Mouse (Mus musculus) megakaryocyte, embryonic 14.5 days (primary cell): ENCODE results near the gene Lgals3bp. TPM values are rescaled to one million over a fixed set of nuclear protein-coding genes. Genes with fewer than 3 reads are reported as not detected.

Source experiments
- H3K27me3 ChIP-seq: replicated peaks from 2 replicates; pipeline ENCODE3; 2012; ENCODE audit warnings: inconsistent platforms
- H3K36me3 ChIP-seq: replicated peaks from 2 replicates; pipeline ENCODE3; 2012; ENCODE audit warnings: low read length, inconsistent platforms, mixed read lengths
- H3K4me1 ChIP-seq: 2 replicates; pipeline ENCODE4 v1.6.1; 2012; ENCODE audit warnings: inconsistent platforms
- H3K4me3 ChIP-seq: replicated peaks from 2 replicates; pipeline ENCODE3; 2012; ENCODE audit warnings: moderate library complexity, mild to moderate bottlenecking, inconsistent platforms
- H3K9me3 ChIP-seq: 2 replicates; pipeline ENCODE4 v1.6.1; 2012; ENCODE audit warnings: inconsistent platforms
- FLI1 ChIP-seq: IDR thresholded peaks from 2 replicates; pipeline ENCODE4 v1.6.1; 2012; ENCODE audit warnings: low read length, inconsistent platforms, mixed read lengths
- GATA1 ChIP-seq: IDR thresholded peaks from 3 replicates; pipeline ENCODE4 v1.6.1; 2012; ENCODE audit warnings: mixed read lengths, low read length, inconsistent platforms, borderline replicate concordance
- polyA plus RNA-seq: library from polyadenylated mRNA; stranded (reverse); fragments of >175 nt; gene quantifications from 2 replicates; pipeline ENCODE4 v1.2.3, GENCODE M21; 2012; ENCODE audit warnings: low replicate concordance; ENCODE audit not compliant: insufficient read depth

Gene Lgals3bp
- polyA plus RNA-seq, 1 experiment: 224 TPM

- Histone ChIP-seq H3K4me1 (peaks cover 89% of the 10 kb centered on the region), H3K36me3 (peaks cover 100% of the 10 kb centered on the region)
Measured at GRCm38 (mm10) chr11:118411271-118411670, 9.4 kb upstream of the Lgals3bp start.

GRCm38 (mm10) chr11:118410479-118410878 lies 8.6 kb upstream of the Lgals3bp start:
- H3K36me3 ChIP-seq: peaks cover 100% of the 10 kb centered on the region

More at GRCm38 (mm10) chr11:118411271-118411670, 9.4 kb upstream of the Lgals3bp start:
- Histone ChIP-seq H3K9me3 (no peaks in the 10 kb centered on the region), H3K4me3 (no peak overlapping the region), H3K27me3 (no peaks in the 10 kb centered on the region)
- TF ChIP-seq GATA1 (no peak), FLI1 (no peak)

GRCm38 (mm10) chr11:118410073-118410444 lies 8.2 kb upstream of the Lgals3bp start:
- peaks cover 100% of the 10 kb centered on the region for H3K36me3 ChIP-seq
- H3K4me3 ChIP-seq: no peak overlapping the region
- peaks cover 82% of the 10 kb centered on the region for H3K4me1 ChIP-seq
- TF ChIP-seq GATA1 (no peak), FLI1 (no peak)
- H3K27me3 ChIP-seq: no peaks in the 10 kb centered on the region
- no peaks in the 10 kb centered on the region for H3K9me3 ChIP-seq

More at GRCm38 (mm10) chr11:118410479-118410878, 8.6 kb upstream of the Lgals3bp start:
- H3K9me3 ChIP-seq: no peaks in the 10 kb centered on the region
- no peak overlapping the region for H3K4me3 ChIP-seq
- no peaks in the 10 kb centered on the region for H3K27me3 ChIP-seq
- peaks cover 85% of the 10 kb centered on the region for H3K4me1 ChIP-seq
- no peak for TF ChIP-seq GATA1
- TF ChIP-seq FLI1: no peak

DNA sequence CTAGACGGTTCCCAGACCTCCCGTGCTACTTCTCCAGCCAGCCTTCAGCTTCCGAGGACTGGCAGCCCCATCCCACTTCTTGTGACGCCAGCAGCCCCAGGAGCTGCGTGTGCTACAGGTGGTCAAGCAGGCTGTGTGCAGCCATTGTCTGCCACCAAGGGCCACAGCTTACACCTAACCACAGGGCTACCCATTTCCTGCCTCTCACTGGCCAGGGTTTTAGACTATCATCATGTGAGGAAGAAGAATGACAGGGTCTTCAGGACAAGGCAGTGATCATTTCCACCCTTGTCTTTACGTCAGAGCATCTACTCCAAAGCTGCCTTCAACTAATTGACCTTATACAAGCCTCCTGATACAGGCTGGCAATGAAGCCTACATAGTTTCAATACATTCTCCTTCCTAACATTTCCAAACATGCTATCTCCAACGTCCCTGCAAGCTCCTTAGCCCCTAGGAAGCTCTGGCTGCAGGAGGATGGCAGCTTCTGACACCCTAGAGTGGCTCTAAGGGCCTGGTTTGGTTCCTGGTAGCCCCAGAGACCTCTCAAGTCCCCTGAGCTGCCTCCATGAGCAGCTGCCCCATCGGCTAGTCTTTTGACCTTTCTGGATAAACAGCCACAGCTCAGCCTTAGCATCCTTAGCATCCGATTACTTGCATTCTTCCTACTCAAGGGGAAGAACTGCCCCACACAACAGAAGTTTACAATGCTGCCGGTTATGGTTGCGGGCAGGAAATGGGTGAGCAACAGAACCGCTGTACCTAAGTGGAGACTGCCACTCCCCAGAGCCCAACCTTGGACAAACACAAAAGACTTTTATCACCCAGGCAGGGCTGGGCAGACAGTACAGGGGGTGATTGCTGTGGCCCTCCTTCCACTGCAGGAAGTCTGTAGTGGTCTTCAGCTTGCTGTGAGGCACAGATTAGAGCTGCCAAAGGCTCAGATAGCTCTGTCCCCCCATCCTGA lies 7.5 kb upstream of the Lgals3bp start:
- Histone ChIP-seq H3K9me3 (no peaks in the 10 kb centered on the region), H3K4me1 (peaks cover 84% of the 10 kb centered on the region), H3K4me3 (no peak overlapping the region), H3K36me3 (peaks cover 99% of the 10 kb centered on the region), H3K27me3 (no peaks in the 10 kb centered on the region)
- TF ChIP-seq FLI1 (no peak), GATA1 (no peak)

DNA sequence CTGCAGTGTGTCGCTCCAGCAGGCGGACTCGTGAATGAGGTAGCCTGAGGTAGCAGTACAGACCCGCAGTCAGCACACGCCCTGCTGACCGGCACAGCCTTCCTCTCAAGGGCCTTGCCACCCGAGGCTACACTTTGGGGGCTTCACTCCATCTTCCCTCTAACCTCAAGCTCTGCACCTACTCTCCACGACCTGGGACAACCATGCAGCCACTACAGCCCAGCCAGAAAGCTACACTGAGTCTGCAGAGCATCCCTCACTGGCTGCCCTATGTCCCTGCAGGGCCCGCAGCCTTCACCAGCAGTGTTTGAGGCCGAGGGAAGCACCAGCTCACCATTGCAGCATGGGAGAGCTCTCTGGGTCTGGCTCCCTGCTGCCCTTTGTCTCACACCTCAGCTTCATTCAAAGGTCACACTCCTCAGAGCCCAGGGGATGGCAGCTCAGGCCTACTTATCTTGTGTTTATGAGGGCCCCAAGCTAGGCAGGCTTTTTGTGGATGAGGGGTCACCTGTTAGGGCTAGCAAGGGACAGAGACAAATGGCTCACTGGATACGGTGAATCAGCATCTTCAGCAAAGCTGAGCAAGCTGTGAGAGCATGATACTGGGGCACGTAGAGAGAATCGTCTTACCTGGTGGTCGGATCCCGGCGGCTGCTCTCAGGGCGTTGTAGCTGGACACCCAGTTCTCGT lies 6.3 kb upstream of the Lgals3bp start:
- Histone ChIP-seq H3K4me3 (peak overlapping the region; percentile 13), H3K4me1 (peaks cover 84% of the 10 kb centered on the region), H3K27me3 (no peaks in the 10 kb centered on the region), H3K9me3 (no peaks in the 10 kb centered on the region), H3K36me3 (peaks cover 95% of the 10 kb centered on the region)
- TF ChIP-seq FLI1 (no peak), GATA1 (no peak)

GRCm38 (mm10) chr11:118407318-118407910 lies 5.5 kb upstream of the Lgals3bp start:
- TF ChIP-seq GATA1 (no peak), FLI1 (no peak)
- Histone ChIP-seq H3K4me1 (peaks cover 84% of the 10 kb centered on the region), H3K9me3 (no peaks in the 10 kb centered on the region), H3K36me3 (peaks cover 87% of the 10 kb centered on the region), H3K27me3 (no peaks in the 10 kb centered on the region), H3K4me3 (no peak overlapping the region)

DNA sequence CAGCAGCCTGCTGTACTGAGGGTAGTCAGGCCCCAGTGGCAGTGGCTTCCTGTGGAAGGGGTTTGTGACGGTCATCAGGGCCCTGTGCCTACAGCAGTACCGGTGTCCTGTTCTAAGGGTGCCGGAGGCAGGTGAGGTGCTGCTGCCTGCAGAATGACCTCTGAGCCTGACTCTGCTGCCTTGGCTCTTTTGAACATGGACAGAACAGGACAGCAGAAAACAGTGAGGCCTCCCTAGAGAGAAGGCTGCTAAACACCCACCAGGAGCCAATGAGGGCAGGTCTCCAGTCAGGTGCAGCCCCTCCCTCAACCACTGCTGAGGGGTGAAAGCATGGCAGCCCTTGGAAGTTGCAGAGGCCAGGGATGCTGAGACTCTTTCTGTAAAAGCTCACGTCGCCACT lies 4.6 kb upstream of the Lgals3bp start:
- Histone ChIP-seq H3K27me3 (no peaks in the 10 kb centered on the region), H3K36me3 (peaks cover 78% of the 10 kb centered on the region), H3K9me3 (no peaks in the 10 kb centered on the region), H3K4me3 (no peak overlapping the region), H3K4me1 (peaks cover 84% of the 10 kb centered on the region)
- no peak for TF ChIP-seq GATA1
- TF ChIP-seq FLI1: no peak

DNA sequence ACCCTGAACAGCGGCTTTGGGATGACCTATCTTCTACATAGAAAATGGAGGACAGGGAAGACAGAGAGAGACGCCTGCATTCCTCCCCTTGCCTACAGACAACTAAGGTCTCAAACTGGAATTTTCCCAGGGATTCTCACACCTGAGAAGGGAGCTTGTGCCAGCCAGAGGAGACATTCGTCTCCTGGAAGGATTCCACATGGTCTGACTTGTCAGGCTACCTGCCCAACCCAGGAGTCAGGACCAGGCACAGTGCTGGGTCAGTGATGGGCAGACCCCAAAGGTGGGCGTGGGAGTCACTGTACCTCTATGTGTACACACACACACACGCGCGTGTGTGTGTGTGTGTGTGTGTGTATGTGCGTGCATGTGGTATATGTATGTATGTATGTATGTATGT lies 3.4 kb upstream of the Lgals3bp start:
- Histone ChIP-seq H3K27me3 (no peaks in the 10 kb centered on the region), H3K4me3 (no peak overlapping the region), H3K4me1 (peaks cover 85% of the 10 kb centered on the region), H3K36me3 (peaks cover 66% of the 10 kb centered on the region), H3K9me3 (no peaks in the 10 kb centered on the region)
- TF ChIP-seq FLI1 (no peak), GATA1 (no peak)

- H3K4me3 ChIP-seq: peak overlapping the region; percentile 28
- peaks cover 85% of the 10 kb centered on the region for H3K4me1 ChIP-seq
- H3K9me3 ChIP-seq: no peaks in the 10 kb centered on the region
- no peaks in the 10 kb centered on the region for H3K27me3 ChIP-seq
- TF ChIP-seq FLI1 (no peak), GATA1 (no peak)
- peaks cover 64% of the 10 kb centered on the region for H3K36me3 ChIP-seq
Measured at GRCm38 (mm10) chr11:118403951-118404899, 2.3 kb upstream of the Lgals3bp start.
